Mouse (Mus musculus) lung, postnatal 14 days (tissue): ENCODE data around the gene Slc24a3.
A peak's percentile ranks its signal among the peaks of the same experiment; 100 is the strongest.

Experiments used
- DNase-seq: peaks from one replicate; pipeline ENCODE4 v3.0.0; 2021

Gene Slc24a3

GRCm38 (mm10) chr2:145370795-145371194 lies 203.2 kb downstream of the Slc24a3 start:
- peak; percentile 14 for DNase-seq

- no peak for DNase-seq
Measured at GRCm38 (mm10) chr2:145373803-145374202, 206.2 kb downstream of the Slc24a3 start.

DNA sequence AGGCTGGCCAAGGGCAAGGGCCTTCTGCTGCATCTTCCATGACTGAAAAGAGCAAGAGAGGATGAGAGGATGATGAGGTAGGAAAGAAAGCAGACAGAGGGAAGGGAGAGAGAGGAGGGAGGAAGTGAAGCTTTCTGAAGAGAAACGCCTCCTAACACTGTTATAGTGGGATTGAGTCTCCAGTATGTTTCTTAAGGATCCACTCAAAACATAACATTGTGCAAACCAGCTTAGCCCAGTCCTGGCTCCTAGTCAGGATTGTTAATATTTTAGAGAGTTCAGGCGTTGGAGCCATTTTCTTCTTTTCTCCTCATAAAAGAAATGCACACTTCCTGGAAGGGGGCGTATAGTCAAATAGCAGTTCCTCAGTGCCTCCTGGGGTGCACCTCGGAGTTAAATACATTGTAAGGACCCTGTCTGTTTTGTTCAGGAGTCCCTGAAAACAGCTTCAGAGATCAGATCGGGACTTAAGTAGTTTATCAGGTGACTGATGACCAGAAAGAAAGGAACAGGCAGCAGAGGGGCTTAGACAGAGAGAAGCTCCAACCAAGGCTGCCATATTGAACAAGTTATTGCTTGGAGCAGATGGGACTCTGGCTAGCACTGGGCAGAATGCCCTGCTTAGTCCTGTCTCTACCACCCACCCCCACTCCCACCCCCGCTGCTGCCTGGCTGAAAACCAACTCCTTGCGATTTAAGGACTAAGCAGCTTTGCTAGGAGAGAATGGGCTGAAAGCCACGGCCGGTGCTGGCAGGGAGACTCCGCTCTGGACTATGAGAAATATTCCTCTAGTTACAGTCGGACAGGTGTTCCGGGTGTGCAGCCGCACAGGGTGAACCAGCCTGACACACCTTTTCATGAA lies 215.6 kb downstream of the Slc24a3 start:
- peak; percentile 17 for DNase-seq

GRCm38 (mm10) chr2:145384221-145384620 lies 216.7 kb downstream of the Slc24a3 start:
- no peak for DNase-seq

DNA sequence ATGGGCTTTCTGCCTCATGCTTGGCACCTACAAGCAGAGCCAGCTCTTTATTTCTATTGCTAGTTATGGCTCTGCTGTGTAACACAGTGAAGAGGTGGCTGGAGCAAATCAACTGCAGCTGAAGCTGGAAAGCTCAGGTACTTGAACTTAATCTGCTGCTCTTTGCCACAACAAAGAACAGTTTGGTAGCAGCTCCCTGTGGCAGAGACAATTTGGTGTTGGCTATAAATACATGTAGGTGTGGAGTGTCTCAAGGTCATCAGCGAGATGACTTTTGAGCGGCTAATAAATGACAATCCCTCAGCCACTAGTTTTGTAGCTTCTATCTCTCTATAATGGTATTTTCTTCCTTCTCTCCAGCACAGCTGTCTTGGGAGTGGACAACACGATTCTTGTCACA lies 217.7 kb downstream of the Slc24a3 start:
- no peak for DNase-seq

DNA sequence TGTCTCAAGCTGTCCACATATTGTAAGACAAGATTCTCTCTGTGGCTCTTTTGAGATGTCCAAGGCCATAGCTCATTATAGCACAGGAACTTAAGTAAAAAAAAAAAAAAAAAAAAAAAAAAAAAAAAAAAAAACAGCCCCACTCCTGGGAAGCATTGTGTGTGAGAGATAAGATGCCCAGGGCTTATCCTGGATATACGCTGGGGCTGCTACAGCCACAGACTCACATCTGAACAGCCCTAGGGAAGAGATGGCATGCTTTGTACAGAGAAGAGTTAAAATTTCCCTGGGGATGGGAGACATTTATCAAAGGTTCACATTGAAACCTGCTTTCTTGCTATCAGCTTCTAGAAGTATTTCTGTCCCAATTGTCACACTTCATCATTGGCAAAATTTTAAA lies 218.2 kb downstream of the Slc24a3 start:
- no peak for DNase-seq

DNA sequence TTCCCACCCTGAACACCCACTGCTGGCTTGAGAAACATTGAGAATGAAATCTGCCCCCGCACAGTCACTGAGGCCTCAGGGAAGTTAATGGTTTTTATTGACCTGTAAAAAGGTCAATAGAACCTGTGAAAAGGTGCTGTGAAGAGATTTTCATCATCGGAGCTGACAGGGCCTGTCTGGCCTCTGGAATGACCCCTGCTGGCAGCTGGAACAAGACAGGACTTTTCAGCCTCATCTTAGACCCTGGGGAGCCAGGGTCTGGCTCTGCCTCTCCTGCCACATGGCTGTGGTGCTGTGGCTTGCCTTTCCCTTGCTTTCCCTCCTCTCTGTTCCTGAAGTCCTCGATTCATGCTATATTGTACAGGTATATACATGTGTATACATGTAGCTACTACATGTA lies 228.2 kb downstream of the Slc24a3 start:
- no peak for DNase-seq

DNA sequence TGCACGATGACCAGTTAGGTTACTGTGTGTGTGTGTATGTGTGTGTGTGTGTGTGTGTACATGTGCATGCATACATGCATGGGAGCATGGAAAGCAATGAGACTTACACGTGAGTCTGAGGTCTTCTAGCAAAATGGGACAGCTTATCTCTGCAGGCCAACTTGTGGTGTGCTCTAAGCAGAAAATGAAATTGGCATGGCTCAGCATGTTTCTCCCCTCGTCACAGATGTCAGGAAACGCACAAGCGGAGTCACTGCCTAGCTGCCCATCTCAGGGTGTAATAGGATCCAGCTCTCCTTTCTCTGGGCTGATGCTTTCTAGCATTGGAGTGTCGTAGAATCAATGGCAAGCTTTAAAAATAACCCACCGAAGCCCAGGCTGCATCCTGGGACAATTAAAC lies 229.0 kb downstream of the Slc24a3 start:
- DNase-seq, result no peak

GRCm38 (mm10) chr2:145397456-145398206 lies 230.1 kb downstream of the Slc24a3 start:
- no peak for DNase-seq

GRCm38 (mm10) chr2:145401240-145401805 lies 233.8 kb downstream of the Slc24a3 start:
- no peak for DNase-seq

- no peak for DNase-seq
Measured at GRCm38 (mm10) chr2:145401996-145402395, 234.4 kb downstream of the Slc24a3 start.

DNA sequence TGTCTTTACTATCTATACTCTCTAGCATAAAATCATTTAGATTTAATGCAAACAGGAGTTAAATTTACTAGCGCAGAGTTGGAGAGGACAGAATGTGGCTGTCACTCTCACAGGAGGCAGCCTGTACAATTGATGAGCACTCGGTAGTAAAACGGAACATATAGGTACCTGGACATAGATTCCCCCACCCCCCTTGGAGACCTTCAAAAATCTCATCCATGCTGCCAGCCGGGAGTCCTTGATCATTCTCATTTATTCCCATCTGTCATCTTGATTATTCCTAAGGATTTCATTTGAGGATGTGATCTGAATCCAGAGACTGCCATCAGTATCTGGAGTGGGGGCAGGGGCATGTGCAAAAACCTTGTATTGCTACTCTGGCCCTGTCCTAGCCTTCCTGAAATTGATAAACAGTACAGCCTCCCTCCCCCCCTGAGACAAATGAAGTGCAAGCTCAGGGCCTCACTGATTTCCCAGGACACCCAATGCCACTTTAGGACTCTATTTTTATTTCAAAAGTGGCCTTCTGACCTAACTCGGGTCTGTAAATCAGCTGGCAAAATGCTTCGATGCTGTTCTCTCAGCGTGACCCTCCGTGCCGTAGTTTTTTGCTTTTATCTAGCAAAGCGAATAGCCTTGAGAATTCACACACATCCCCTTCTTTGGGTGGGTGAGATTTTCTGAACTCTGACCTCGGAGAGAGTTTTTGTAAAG lies 237.4 kb downstream of the Slc24a3 start:
- DNase-seq, result no peak

DNA sequence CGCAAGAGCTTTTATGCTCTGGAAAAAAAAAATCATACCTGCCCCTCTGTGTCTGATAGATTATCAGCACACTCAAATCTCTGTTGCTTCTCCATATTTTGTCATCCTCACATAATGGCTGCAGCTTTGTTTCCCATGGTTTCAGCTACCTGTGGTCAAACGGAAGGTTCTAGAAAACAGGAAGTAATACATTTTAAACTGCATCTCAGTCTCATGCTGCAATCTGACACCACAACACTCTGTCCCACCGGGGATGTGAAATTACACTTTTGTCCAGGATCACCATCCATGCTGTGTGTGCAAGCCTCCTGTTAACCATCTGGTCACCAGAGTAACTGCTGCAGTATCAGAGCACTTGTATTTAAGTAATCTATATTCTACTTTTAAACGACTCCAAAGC lies 238.2 kb downstream of the Slc24a3 start:
- no peak for DNase-seq

- DNase-seq, result no peak
Measured at GRCm38 (mm10) chr2:145417738-145418137, 250.2 kb downstream of the Slc24a3 start.

GRCm38 (mm10) chr2:145419078-145419477 lies 251.5 kb downstream of the Slc24a3 start:
- DNase-seq, result no peak

DNA sequence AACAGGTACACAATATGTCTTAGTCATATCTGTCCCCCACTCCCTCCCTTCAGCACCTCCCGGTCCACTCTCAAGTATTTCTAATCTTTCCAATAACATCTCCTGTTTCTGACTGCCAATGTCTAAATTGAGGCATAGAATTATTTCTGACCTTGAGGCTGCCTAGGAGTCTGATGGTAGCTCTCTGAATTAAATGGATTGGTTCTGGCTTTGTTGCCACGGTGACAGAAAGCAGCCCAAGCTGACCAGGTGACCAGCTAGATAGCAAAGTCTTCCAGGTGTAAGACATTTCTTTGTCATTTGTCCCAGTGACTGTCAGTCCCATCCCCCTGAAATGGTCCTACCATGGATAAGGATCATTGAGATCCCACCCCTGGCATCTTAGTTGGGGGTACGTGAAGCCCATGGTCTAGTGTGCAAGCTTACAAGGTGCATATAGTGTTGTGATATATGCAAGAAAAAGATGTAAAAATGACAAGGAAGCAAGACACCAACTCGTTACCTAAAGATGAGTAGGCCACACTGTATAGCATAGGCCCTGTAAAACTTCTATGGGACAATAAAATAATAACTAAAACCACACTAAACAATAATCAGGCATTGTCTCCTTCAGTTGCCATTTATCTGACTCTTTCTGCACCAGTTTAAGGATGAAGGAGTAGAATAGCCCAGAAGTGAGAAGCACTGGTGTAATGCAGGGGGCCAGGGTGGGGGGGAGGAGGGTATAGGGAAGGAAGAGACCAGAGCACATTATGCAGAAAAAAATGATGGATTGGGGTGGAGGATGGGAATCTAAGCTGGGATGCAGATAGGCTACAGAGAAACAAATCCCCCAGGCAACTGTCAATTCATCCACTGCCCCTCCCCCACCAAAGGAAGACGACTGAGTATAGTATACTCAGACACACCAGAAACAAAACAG lies 253.7 kb downstream of the Slc24a3 start:
- no peak for DNase-seq

- DNase-seq, result no peak
Measured at GRCm38 (mm10) chr2:145421889-145422212, 254.3 kb downstream of the Slc24a3 start.

DNA sequence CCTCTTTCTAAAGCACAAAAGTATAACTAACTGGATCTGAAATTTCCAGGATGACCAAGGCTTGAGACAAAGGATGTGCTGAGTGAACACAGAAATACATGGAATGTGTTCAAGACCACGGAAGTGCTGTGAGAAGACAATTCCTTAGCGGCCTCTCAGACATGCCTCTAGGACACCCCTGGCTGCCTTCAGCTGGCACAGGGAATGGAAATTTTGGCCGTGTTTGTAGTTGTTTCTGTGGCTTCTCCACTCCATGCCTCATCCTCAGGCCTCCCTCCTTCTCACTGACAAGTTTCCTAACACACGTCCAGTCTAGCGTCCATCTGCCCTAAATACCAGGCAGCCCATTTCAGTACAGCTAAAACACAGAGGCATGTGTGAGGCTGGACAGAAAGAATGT lies 262.4 kb downstream of the Slc24a3 start:
- no peak for DNase-seq

GRCm38 (mm10) chr2:145434068-145434467 lies 266.5 kb downstream of the Slc24a3 start:
- DNase-seq, result no peak

- no peak for DNase-seq
Measured at GRCm38 (mm10) chr2:145438336-145438735, 270.8 kb downstream of the Slc24a3 start.

DNA sequence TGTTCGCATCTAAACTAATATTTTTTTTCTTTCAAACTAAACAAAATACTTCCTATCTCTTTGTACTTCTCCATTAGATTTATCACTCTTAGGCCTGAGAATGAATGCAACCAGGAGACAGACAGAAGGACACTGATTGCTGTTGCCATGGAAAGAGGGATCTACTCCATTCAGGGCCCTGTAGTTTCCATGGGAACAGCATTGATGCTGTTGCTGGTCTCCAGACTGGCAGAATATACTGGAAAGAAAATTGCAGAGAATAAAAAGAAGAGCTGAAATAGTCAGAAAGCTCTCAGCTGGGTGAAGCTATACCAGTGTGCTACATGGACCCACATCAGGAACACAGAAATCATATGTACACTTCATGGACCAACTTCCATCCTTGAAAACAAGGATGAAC lies 272.2 kb downstream of the Slc24a3 start:
- no peak for DNase-seq

DNA sequence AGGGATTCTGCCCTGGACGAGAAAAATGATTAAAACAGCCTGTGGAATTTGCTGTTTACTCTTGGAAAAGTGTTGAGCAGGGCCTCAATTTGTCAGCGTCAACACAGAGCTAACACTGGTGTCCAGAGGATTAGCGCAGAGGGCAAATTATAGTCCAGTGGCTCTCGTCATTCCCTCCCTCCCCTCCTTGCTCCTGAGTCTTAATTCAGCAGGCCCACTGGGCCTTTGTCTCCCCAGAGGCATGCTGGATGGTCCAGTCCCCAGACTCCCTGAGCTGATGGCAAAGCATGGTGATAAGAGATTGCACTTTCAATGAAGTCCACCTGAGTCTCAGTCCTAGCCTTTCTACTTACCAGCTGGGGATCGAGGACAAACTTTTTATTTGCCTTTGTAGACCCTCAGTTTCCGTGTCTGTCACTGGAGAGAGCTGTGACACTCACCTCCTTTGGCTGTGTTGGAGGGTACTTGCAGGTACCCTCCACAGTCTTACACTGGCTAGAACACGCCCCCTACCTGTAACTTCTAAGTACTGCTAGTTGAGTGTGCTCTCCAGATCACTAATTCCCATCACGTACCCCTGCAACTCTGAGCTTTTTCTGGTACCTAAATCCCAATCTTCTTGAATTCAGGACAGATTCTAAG lies 289.7 kb downstream of the Slc24a3 start:
- peak; percentile 0 for DNase-seq
